Mouse (Mus musculus) limb, embryonic 11.5 days (tissue): ENCODE measurements at regions not wholly inside any gene's neighbourhood (a gene's known extent, or its start where the extent isn't known, plus 50 kb on each side); places are given as distances from the start of the nearest gene placed in this dataset.
A peak's percentile ranks its signal among the peaks of the same experiment; 100 is the strongest.

ENCODE experiments used
- ATAC-seq: fragments of 200-750 bp; cut with Nextera tagmentation; 2 replicates; pipeline ENCODE4 v1.8.0; 2017; ENCODE audit warnings: low read depth; ENCODE audit not compliant: insufficient number of reproducible peaks, low FRiP score, low TSS enrichment
- DNase-seq: peaks from one replicate; pipeline ENCODE4 v3.0.0-alpha.2; 2015; ENCODE audit warnings: low spot score
- H3K27ac ChIP-seq: fragments of 300-500 bp; sonication (generic); replicated peaks from 2 replicates; pipeline ENCODE4 v1.5.1; 2014; ENCODE audit warnings: low read depth, mild to moderate bottlenecking, low read length
- H3K27me3 ChIP-seq: fragments of 300-500 bp; sonication (generic); 2 replicates; pipeline ENCODE4 v1.6.1; 2014; ENCODE audit warnings: mild to moderate bottlenecking, low read length, mixed read lengths; ENCODE audit not compliant: control insufficient read depth, insufficient read depth
- H3K36me3 ChIP-seq: fragments of 300-500 bp; sonication (generic); 2 replicates; pipeline ENCODE4 v1.6.1; 2014; ENCODE audit warnings: mild to moderate bottlenecking, low read length, moderate library complexity, mixed read lengths; ENCODE audit not compliant: control insufficient read depth, insufficient read depth
- H3K4me1 ChIP-seq: fragments of 300-500 bp; sonication (generic); 2 replicates; pipeline ENCODE4 v1.6.1; 2014; ENCODE audit warnings: low read length, mixed read lengths; ENCODE audit not compliant: control insufficient read depth, insufficient read depth
- H3K4me2 ChIP-seq: fragments of 300-500 bp; sonication (generic); 2 replicates; pipeline ENCODE4 v1.6.1; 2014; ENCODE audit warnings: low read depth, mild to moderate bottlenecking, moderate library complexity; ENCODE audit not compliant: severe bottlenecking
- H3K4me3 ChIP-seq: fragments of 300-500 bp; sonication (generic); 2 replicates; pipeline ENCODE4 v1.5.1; 2014; ENCODE audit warnings: low read depth, low read length
- H3K9ac ChIP-seq: fragments of 300-500 bp; sonication (generic); 2 replicates; pipeline ENCODE4 v1.6.1; 2014; ENCODE audit warnings: mild to moderate bottlenecking, low read length
- H3K9me3 ChIP-seq: fragments of 300-500 bp; sonication (generic); 2 replicates; pipeline ENCODE4 v1.6.1; 2016; ENCODE audit warnings: low read length; ENCODE audit not compliant: control insufficient read depth
- WGBS: fragments of 180-500 bp; shearing (Covaris S2); extraction: QIAGEN DNeasy Blood & Tissue Kit; methylation state at CpG from one replicate; pipeline ENCODE4 v1.1.7; 2014; 5-methylcytosine and 5-hydroxymethylcytosine counted together

DNA sequence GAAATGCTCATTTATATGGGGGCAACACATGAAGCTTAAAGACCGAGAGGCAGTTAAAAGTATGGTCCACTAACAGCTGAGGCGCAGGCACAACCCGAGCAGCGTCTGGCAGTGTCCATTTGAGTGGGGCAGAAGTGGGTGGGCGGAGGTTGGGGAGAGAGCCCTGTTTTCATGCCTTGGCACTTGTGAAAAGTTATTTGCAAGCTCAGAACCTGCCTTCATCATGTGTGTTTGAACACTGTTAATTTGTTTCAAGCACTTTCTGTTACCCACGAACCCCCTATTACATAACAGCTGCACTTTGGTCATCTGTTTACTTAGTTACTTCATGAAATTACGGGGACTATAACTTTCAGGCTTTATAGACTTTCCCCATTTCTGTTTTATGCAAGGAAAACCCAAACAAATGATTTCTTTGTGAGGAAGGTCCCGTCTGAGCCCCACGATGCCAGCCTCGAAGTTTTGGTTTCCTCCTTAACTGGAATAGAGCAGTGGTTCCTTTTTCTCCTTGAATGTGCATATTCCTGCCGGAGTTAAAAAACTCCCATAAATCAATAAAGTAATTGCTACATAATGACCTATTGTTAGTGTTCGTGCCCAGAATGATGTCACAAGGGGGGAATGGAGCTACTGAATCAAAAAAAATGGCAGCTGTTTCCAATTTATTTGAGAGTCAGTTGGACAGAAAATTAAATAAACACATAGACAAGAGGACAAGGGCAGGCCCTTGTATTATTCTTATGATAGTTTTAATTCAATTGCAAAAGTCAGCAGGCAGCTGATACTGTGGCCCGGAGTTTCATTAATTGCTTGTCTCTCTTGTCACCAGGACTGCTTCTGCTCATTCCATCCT lies 363.6 kb downstream of the Etnk1 start:
- Histone ChIP-seq H3K9ac (no peak overlapping the region), H3K4me1 (peaks cover 5% of the 10 kb centered on the region; the same call in 1 of the 2 replicates), H3K4me3 (no peak overlapping the region), H3K36me3 (no peaks in the 10 kb centered on the region), H3K27me3 (no peaks in the 10 kb centered on the region), H3K27ac (peak overlapping the region; percentile 80), H3K4me2 (no peak overlapping the region), H3K9me3 (no peaks in the 10 kb centered on the region)
- peak; percentile 54 for DNase-seq
- peak; percentile 63; the same call in 1 of the 2 replicates for ATAC-seq
- WGBS: 28% methylated on average over 13 of the region's 13 CpGs

- DNase-seq: peak; percentile 70
- Histone ChIP-seq H3K4me2 (no peak overlapping the region), H3K4me1 (peaks cover 5% of the 10 kb centered on the region; the same call in 1 of the 2 replicates), H3K9me3 (no peaks in the 10 kb centered on the region), H3K27ac (peak overlapping the region; percentile 80), H3K9ac (no peak overlapping the region), H3K4me3 (no peak overlapping the region), H3K27me3 (no peaks in the 10 kb centered on the region), H3K36me3 (no peaks in the 10 kb centered on the region)
- peak; percentile 48; the same call in 1 of the 2 replicates for ATAC-seq
- 11% methylated on average over 6 of the region's 6 CpGs for WGBS
Observed at GRCm38 (mm10) chr6:143531477-143531876, 364.5 kb downstream of the Etnk1 start.

DNA sequence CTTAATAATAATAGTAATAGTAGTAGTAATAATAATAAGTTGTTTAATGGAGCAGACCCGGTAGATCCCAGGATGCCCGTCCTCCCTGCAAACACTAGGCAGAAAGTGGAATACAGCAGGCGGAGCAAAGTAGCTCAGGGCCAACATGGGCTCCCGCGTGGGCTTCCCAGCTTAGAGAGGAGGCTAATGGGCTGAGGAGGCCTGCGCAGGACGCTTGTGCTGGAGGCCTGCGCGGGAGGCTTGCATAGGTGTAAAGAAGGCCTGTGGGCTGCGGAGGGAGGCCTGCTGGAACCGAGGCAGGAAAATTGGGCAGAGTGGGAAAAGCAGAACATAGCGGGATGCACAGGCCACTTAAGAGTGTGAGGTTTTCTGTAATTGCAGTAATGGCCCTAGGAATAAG lies 365.4 kb downstream of the Etnk1 start:
- H3K9me3 ChIP-seq: no peaks in the 10 kb centered on the region
- H3K36me3 ChIP-seq: no peaks in the 10 kb centered on the region
- 87% methylated on average over 12 of the region's 12 CpGs for WGBS
- 0 out of 2 replicates have a peak overlapping the region, but pooled peaks have one; percentile 15 for H3K27ac ChIP-seq
- ATAC-seq (no peak), DNase-seq (no peak)
- peaks cover 5% of the 10 kb centered on the region; the same call in 1 of the 2 replicates for H3K4me1 ChIP-seq
- H3K9ac ChIP-seq: no peak overlapping the region
- no peak overlapping the region for H3K4me2 ChIP-seq
- H3K4me3 ChIP-seq: no peak overlapping the region
- H3K27me3 ChIP-seq: no peaks in the 10 kb centered on the region

- Histone ChIP-seq H3K36me3 (no peaks in the 10 kb centered on the region), H3K4me1 (peaks cover 5% of the 10 kb centered on the region; the same call in 1 of the 2 replicates), H3K27ac (no peak overlapping the region), H3K9ac (no peak overlapping the region), H3K9me3 (no peaks in the 10 kb centered on the region), H3K4me2 (no peak overlapping the region), H3K27me3 (no peaks in the 10 kb centered on the region), H3K4me3 (no peak overlapping the region)
- WGBS: 76% methylated on average over 12 of the region's 12 CpGs
- no peak for DNase-seq
- no peak for ATAC-seq
Observed at GRCm38 (mm10) chr6:143535265-143535664, 368.2 kb downstream of the Etnk1 start.

GRCm38 (mm10) chr6:143535726-143536125 lies 368.7 kb downstream of the Etnk1 start:
- no peak for ATAC-seq
- Histone ChIP-seq H3K4me3 (no peak overlapping the region), H3K9me3 (no peaks in the 10 kb centered on the region), H3K9ac (no peak overlapping the region), H3K4me2 (no peak overlapping the region), H3K36me3 (no peaks in the 10 kb centered on the region), H3K27ac (no peak overlapping the region), H3K27me3 (no peaks in the 10 kb centered on the region), H3K4me1 (peaks cover 5% of the 10 kb centered on the region; the same call in 1 of the 2 replicates)
- DNase-seq: no peak
- WGBS: 78% methylated on average over 15 of the region's 15 CpGs

DNA sequence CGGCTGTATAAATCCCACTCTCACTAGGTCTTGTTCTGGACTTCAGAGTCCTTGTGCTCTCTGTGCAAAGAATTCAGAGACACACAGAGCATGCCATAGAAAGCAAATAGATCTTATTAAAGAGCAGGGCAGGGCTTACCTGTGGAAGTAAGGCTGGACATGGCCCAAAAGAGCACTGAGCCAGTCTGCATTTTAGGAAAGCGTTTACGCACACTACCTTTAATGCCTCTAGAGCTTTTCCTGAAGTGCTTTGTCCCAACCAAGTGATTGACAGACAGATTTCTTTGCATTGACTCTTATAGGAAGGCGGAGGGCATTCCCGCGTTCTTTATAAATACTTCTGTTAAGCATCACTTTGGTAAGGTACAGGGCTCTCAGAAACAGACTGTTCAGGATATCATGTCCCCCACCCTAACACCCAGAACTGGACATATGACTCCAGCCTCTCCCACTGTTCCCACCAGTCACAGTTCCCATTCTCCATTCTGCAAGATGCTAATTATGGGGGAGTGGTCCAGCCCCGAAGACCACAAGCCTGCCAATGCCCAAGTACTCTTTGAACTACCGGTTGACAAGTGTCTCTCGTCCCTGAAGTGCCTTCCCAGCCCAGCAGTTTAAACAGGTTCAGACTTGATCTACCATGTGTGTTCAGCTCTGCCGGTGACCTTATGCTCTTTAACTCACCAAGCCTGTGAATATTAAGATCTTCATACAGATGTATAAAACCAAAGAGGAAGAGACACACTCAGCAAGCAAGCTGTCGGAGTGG lies 369.7 kb downstream of the Etnk1 start:
- no peak overlapping the region for H3K4me2 ChIP-seq
- ATAC-seq (no peak), DNase-seq (no peak)
- H3K9ac ChIP-seq: no peak overlapping the region
- WGBS: 87% methylated on average over 11 of the region's 11 CpGs
- no peaks in the 10 kb centered on the region for H3K36me3 ChIP-seq
- no peaks in the 10 kb centered on the region for H3K9me3 ChIP-seq
- no peak overlapping the region for H3K4me3 ChIP-seq
- H3K4me1 ChIP-seq: peaks cover 5% of the 10 kb centered on the region; the same call in 1 of the 2 replicates
- H3K27me3 ChIP-seq: no peaks in the 10 kb centered on the region
- H3K27ac ChIP-seq: no peak overlapping the region

DNA sequence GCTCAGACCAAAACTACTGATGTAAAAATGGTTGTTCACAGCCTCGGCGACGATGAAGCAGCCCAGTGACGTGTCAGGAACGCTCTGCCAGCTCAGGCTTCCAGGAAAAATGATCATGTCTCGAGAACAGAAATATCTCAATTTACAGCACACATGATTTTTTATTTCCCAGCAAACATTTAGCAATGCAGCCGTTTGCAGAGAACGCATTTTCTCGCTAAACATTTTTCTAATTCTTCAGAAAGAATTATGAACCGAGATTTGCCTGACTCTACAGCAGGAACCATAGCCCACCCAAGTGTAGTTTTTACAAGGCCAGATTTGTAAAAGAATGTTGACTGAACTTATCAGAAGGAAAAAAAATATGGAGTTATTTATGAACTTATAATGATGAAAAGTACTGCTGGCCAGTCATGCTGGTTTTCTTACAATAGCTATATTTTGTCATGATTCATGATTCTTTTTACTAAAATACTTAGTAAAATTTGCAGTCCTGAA lies 380.4 kb downstream of the Etnk1 start:
- H3K36me3 ChIP-seq: no peaks in the 10 kb centered on the region
- no peaks in the 10 kb centered on the region for H3K4me1 ChIP-seq
- DNase-seq (peak; percentile 20), ATAC-seq (no peak)
- no peak overlapping the region for H3K4me2 ChIP-seq
- no peaks in the 10 kb centered on the region for H3K9me3 ChIP-seq
- H3K27ac ChIP-seq: no peak overlapping the region
- no peak overlapping the region for H3K4me3 ChIP-seq
- H3K27me3 ChIP-seq: no peaks in the 10 kb centered on the region
- WGBS: 84% methylated on average over 10 of the region's 10 CpGs
- no peak overlapping the region for H3K9ac ChIP-seq

- Histone ChIP-seq H3K4me2 (no peak overlapping the region), H3K4me1 (no peaks in the 10 kb centered on the region), H3K27ac (no peak overlapping the region), H3K36me3 (no peaks in the 10 kb centered on the region), H3K9ac (no peak overlapping the region), H3K27me3 (no peaks in the 10 kb centered on the region), H3K9me3 (no peaks in the 10 kb centered on the region), H3K4me3 (no peak overlapping the region)
- DNase-seq: peak; percentile 5
- ATAC-seq: no peak
- 85% methylated on average over 3 of the region's 3 CpGs for WGBS
Observed at GRCm38 (mm10) chr6:143554946-143555345, 387.9 kb downstream of the Etnk1 start.
